Mouse (Mus musculus): ENCODE measurements around the gene Six1.
"Not testable (repeated sequence)": the region's sequence is repeated elsewhere in the genome, so short reads cannot be mapped to it uniquely, and the experiment has no call there.

Six1 gene

DNA sequence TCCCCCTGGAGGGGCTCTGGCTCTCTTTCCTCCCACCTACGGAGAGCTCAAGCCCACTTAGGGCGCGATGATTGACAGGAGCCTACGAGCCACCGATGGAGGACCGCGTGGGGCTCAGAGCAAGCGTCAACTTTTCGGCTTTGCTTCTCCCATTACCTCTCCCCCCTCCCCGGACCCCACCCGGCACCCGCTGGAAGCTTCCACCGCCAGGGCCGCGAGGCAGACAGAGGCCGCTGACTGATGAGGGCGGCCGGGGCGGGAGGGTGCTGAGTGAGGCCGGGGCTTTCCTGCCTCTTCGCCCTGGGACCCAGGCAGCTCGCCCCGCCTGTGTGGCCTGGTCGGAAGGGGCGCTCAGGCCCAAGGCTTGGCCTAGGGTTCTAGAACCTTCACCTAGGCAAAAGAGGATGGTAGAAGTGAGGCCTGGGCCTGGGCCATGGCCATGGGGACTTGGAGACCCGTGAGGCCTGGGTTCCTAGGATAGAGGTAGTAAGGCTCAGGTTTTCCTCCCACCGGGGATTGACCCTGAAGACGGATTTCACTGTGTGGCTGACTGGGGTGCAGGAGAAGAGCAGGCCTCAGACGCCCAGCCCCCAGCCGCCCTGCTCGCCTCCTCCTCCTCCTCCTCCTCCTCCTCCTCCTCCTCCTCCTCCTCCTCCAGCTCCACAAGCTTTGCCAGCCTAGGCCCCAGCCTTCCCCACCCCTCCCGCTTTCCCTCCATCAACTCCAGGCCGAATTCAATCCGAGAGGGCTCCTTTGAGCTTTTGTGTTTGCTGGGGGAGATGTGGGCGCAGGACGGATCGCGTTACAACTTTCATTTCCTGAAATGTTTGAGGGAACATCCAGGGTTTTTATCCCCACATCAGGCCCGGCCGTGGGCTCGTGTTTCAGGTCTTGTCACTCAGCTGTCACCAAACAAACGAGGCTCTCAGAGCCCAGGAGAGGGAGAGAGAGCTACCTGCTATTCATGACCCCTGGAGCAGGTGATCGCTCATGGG is 18.5 kb downstream of the Six1 start:
- no peak for DNase-seq (ENCODE audit: low spot score)

DNA sequence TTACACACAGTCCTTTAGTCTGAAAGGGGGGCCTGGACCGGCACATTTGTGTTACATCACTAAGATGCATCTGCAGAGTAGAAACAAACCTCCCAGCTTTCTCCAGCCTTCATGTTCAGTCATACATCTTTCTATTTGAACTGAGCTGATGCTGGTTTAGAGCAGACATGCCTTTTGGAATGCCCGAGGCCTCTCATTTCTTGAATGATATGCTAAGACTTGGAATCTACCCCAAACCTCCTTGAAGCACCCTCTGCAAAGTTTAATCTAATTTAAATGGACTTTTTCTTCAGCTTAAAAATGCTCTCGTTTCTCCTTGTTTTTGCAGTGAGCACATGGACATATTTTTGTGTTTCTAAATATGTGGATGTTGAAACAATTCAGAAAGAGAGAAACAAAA is 21.0 kb downstream of the Six1 start:
- DNase-seq (ENCODE audit: low spot score): no peak

DNA sequence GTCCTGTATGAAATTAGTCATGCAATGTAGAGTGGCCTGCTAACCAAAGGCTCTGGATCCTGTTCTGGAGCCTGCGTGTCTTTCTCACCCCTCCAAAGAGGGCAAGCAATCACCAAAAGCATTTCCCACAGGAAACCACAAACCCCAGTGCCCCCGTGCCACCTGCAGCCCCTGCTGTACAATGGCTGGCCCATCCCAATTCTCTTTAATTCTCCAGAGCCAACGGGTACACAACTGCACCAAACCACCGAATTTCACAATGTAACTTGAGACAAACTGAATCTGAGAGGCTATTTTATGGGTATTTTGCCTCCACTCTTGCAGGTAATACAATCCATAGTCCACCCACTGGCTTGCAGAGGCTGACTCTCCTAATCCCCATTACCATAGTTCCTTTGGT is 22.4 kb downstream of the Six1 start:
- no peak for DNase-seq (ENCODE audit: low spot score)

DNA sequence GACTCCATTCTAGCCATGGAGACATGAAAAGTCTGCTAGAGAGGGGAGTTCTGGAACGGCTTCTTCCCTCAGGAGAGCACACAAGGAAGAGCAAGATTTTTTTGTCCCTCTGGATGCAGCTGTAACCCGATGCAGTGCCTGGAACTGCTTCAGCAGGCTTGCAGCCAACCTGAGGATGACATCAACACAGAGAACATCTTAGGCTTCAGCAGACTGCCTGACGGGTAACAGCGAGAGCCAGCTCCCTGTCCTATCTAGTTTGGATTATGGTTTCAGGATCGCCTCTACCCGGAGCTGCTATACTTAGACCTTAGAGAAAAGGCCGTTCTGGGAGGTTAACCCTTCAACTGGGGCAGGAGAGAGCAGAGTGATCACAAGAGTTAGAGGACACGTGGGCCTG is 28.2 kb downstream of the Six1 start:
- DNase-seq (ENCODE audit: low spot score): no peak

DNA sequence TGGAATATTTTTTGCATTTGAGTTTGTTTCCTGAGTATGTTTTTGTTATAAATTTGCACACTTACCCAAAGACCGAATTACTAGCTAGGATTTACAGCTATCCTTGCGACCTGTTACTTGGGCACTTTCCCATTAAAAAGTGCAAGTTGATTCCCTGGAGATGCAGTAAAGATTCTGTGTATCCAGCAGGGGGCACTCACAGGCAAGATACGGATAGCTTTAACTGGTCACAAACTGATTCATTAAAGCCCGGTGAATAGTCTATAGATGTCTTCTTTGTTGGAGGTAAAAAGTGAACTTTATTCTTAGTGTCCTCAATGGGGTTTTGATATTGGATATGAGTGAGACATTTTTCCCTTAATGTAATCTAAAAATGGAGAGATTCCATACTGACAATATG is 32.7 kb downstream of the Six1 start:
- DNase-seq (ENCODE audit: low spot score): peak; percentile 52

DNA sequence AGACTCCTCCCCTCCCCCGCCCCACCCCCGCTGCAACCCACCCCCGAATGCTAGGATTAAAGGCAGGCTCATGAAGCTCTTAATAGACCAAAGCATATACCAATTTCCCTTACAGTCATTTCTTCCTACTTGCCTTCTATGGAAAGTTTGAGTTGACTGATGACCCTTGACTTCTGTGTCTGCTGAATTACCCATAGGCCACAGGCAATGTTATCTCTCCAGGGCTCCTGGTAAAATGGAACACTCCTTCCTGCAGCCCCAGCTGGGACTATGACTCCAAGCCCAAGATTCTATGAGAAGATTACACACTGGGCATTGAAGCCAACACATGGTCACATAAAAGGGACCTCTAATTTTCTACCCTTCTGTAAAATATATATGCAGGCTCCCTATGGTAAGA is 33.3 kb downstream of the Six1 start:
- DNase-seq (ENCODE audit: low spot score): no peak

DNA sequence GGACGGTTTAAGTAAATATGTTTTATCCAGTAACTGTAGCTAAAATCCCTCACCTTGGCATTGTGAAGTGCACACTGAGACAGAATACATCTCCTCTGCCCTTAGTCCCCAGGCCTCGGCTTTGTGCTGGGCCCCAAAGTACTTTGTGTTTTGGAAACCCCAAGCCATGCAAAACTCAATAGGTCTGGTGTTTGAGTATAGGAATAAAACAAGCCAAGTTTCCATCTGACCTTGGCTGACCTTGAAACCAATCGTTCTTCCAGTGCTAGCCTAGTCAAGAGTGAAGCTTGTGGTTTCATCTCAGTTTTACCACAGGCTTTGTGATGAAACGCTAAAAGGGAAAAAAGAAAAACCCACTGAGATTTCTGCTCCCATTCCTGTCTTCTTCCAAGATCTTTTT is 34.8 kb downstream of the Six1 start:
- no peak for DNase-seq (ENCODE audit: low spot score)

DNA sequence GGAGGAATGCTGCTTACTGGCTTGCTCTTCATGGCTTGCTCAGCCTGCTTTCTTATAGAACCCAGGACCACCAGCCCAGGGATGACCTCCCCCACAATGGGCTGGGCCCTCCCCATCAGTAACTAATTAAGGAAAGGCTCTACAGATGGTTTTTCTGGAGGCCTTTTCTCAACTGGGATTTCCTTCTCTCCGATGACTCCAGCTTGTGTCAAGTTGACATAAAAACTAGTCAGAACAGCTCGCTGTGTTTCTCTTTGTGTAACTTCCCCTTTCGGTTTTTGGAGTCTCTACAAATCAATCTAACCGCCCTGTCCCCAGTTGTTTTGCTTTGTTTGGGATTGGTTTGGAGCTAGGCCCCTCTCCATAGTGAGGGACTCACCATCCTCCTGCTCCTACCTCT is 37.5 kb downstream of the Six1 start:
- no peak for DNase-seq (ENCODE audit: low spot score)

DNA sequence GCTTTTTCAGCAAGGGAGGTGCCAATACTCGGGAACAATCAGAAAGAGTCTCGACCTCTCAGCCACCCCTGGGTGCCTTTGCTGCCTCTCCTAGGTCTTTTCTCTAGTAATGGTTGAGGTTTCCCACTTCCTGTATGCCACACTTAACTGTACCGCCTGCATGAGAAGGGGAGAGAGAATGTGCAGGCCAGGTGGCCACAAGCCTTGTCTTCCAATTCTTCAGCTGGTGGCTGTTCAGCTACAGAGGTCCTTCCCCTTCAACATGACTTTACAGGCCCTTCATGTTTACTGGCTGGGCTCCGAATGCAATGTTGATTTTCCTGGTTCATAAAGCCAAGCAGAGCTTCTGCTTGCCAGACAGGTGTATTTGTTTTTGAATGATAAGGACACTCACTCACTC is 39.4 kb downstream of the Six1 start:
- no peak for DNase-seq (ENCODE audit: low spot score)

DNA sequence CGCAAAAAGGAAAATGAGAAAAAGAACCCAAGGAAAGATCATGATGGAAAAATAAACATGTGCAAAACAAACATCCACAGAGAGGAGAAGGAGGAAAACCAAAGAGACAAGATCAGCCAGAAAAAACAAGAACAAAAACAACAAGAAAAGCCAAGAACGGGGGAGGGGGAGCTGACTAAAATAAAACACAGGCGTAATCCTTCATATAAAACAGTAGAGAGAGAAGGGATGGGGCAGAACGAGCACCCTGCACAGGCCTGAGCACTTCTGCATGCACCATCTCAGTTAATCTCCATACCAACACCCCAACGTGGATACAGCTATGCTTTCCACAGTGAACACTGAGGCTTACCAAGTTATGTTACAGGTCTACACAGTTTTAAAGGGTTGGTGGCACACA is 40.9 kb downstream of the Six1 start:
- DNase-seq (ENCODE audit: low spot score): no peak

DNA sequence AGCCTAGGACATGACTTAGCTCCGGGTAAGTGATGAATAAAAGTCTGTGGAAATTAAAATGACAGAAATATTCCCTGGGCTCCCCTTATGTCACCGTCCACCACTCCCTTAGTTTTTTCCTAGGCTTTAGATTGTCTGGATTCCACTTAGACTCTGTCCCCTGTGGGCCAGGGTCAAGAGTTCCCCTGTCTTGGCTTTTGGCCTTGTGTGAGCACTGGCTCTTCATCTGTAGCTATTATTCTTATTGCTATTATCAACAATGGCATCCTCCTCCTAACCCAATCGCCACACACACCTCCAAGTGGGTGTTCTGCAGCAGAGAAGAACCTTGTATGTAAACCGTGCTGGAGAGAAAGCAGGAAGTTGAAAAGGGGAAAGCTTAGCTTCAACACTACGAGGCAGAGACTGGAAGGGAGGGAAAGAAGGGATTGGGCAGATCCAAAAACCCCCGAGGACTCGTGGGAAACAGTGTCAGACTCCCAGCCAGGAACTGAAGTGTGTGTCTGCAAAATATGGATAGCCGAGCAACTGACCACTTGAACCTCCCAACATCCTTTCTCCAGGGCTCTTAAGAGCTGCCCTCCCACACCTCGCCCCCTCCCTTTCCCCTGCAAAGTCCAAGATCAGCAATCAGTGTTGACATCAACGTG is 41.4 kb downstream of the Six1 start:
- DNase-seq (ENCODE audit: low spot score): no peak

DNA sequence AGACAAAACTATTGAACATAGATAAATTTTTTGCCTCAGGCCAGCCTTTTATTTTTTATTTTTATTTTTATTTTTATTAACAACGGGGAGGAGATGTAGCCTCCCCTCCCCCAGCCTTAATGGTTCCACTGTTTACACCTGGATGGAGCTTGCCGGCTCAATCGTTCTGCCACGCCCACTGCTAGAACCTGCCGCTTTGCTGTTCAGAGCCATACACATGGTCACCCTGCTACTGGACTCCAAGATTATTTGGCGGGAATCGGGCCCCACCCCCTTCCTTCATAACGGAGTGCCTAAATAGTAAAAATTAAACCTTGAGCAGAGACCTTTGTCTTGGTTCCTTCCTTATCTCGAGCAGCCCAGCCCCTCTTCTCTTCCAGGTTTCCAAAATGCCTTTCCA is 50.8 kb downstream of the Six1 start:
- not testable (repeated sequence) for DNase-seq (ENCODE audit: low spot score)

DNA sequence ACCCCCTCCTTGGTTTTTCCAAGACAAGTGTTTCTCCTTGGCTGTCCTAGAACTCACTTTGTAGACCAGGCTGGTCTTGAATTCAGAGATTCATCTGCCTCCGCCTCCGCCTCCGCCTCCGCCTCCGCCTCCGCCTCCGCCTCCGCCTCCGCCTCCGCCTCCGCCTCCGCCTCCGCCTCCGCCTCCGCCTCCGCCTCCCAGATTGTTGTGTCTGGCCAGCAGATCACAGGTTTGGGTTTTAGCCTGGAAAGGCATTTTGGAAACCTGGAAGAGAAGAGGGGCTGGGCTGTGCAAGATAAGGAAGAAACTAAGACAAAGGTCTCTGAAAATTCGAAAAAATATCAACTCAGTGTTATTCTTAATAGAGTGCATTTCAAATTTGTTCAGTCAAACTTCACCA is 51.4 kb downstream of the Six1 start:
- DNase-seq (ENCODE audit: low spot score): peak; percentile 9

DNA sequence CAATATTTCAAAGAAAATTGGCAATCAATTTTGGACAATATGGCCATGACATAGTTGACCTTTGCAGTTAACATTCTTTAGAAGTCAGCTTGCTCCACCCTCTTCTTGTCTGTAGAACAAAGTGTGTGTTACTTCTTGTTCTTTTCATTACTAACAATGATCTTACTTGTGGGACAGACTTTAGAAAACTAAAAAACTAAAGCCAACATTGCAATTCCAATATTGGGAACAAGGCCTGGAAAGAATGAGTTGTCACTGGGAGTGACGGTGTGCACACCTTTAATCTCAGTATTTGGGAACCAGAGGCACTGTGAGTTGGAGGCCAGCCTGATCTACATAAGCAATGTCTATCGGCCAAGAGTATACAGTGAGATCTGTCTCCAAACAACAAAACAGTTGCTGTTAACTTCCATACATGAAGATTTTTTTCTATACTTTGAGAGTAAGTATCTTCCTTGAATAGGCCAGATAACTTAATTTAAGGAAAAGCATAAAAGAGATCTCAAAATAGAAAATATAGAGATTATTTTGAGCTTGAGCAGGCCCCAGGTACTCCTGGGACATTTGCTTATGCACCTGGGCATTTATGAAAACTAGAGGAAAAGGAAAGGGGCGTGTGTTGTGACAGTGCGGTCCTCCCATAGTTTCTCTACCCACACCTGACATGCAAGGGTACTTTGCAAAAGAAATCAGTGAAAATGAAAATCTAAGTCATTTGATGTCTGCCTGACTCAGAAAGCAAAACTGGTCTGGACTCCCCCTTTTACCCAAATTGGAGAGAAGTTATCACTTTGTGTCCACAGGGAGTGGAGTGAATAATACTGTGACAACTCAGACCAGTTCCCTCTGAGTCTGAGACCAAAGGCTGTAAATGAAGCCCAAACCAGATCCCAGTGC is 55.3 kb downstream of the Six1 start:
- no peak for DNase-seq (ENCODE audit: low spot score)

DNA sequence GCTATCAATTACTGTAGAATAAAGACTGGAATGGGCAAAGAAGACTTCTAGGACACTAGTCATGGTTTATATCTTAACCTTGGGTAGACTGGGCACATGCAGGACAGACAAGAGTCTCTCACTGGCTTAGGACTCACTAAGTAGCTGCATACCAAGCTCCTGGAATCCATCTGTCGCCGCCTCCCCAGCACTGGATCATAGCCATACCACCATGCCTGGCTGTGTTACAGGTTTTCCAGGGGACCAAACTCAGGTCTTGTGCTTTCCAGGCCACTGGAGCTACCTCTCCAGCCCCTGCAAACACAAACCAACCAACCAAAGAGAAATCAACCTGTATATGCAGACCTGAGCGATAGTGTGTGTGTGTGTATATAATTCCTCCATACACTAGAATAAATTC is 57.0 kb downstream of the Six1 start:
- DNase-seq (ENCODE audit: low spot score): no peak

Data from T-cell, adult 2 months (primary cell).